Mouse (Mus musculus) neural tube, embryonic 13.5 days (tissue): ENCODE measurements around the gene Kcnn3. TPM values are rescaled to one million over a fixed set of nuclear protein-coding genes. Genes with fewer than 3 reads are reported as not detected.

Experiments
- ATAC-seq: fragments of 200-750 bp; cut with Nextera tagmentation; 2 replicates; pipeline ENCODE4 v1.8.0; 2017; ENCODE audit warnings: low read depth, mild to moderate bottlenecking, moderate TSS enrichment, moderate library complexity
- H3K27ac ChIP-seq: fragments of 300-500 bp; sonication (generic); replicated peaks from 2 replicates; pipeline ENCODE4 v1.5.1; 2015; ENCODE audit warnings: moderate library complexity, mild to moderate bottlenecking, inconsistent platforms
- H3K27me3 ChIP-seq: fragments of 300-500 bp; sonication (generic); 2 replicates; pipeline ENCODE4 v1.6.1; 2015; ENCODE audit warnings: mild to moderate bottlenecking, inconsistent platforms
- H3K36me3 ChIP-seq: fragments of 300-500 bp; sonication (generic); 2 replicates; pipeline ENCODE4 v1.6.1; 2015; ENCODE audit warnings: mild to moderate bottlenecking, inconsistent platforms
- H3K4me1 ChIP-seq: fragments of 300-500 bp; sonication (generic); replicated peaks from 2 replicates; pipeline ENCODE4 v1.6.1; 2015; ENCODE audit warnings: inconsistent platforms
- H3K4me2 ChIP-seq: fragments of 300-500 bp; sonication (generic); 2 replicates; pipeline ENCODE4 v1.6.1; 2015; ENCODE audit warnings: inconsistent platforms, mild to moderate bottlenecking, moderate library complexity
- H3K4me3 ChIP-seq: fragments of 300-500 bp; sonication (generic); 2 replicates; pipeline ENCODE4 v1.5.1; 2015; ENCODE audit warnings: mild to moderate bottlenecking, inconsistent platforms
- H3K9ac ChIP-seq: fragments of 300-500 bp; sonication (generic); 2 replicates; pipeline ENCODE4 v1.6.1; 2015; ENCODE audit warnings: moderate library complexity, mild to moderate bottlenecking, inconsistent platforms
- H3K9me3 ChIP-seq: fragments of 300-500 bp; sonication (generic); 2 replicates; pipeline ENCODE4 v1.6.1; 2016; ENCODE audit warnings: inconsistent platforms
- WGBS: fragments of 180-500 bp; shearing (Covaris S2); methylation state at CpG from one replicate; pipeline ENCODE4 v1.1.7; 2015; 5-methylcytosine and 5-hydroxymethylcytosine counted together
- polyA plus RNA-seq: library from polyadenylated mRNA; unstranded; fragments of >200 nt; fragmentation: Nextera tagmentation; extraction: Ambion mirVana; gene quantifications from 2 replicates; pipeline ENCODE4 v1.2.1, GENCODE M21; 2015

Gene Kcnn3
- polyA plus RNA-seq, 1 experiment from 2014 or later = 4.8 TPM

DNA sequence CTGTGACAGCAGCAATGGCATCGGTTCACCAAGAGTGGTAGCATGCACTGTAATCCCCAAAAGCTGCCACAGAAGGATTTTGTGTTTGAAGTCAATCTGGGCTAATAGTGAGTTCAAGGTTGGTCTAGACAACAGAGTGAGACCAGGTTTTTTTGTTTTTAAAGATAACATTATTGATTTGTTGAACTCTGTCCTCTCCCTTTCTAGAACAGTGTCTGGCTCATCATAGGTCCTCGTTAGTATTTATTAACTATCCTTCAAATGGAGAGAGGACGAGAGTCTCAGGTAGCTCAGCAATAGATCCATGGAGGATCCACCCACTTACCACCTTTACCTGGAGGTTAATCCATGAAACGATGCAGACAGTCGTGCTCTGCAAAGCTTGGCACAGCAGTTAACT is 137.1 kb downstream of the Kcnn3 start:
- Histone ChIP-seq H3K9me3 (no peaks in the 10 kb centered on the region), H3K4me2 (no peak overlapping the region), H3K4me1 (peaks cover 57% of the 10 kb centered on the region), H3K9ac (no peak overlapping the region), H3K36me3 (no peaks in the 10 kb centered on the region), H3K27me3 (no peaks in the 10 kb centered on the region), H3K4me3 (no peak overlapping the region), H3K27ac (no peak overlapping the region)
- no peak for ATAC-seq
- WGBS = 93% methylated on average over 5 of the region's 5 CpGs

DNA sequence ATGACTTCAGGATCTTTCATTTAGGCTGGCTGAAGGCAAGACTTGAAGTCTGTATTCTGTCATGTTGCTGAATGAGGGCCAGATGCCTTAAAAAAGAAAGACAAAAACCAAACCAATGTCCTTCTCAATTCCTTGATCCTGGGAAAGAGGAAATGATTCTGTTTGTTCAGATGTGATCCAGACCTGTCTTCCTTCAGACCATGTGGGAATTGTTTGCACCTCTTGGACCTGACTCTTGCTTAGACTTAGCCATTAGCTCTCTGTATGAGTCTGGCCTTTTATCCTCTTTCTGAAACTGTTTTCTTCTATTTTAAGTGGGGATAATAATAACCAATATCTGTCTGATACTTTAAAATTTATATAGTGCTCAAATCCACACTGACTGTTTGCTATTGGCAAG is 138.5 kb downstream of the Kcnn3 start:
- Histone ChIP-seq H3K4me2 (no peak overlapping the region), H3K4me1 (peaks cover 46% of the 10 kb centered on the region), H3K9me3 (no peaks in the 10 kb centered on the region), H3K27ac (no peak overlapping the region), H3K36me3 (no peaks in the 10 kb centered on the region), H3K27me3 (no peaks in the 10 kb centered on the region), H3K4me3 (no peak overlapping the region), H3K9ac (no peak overlapping the region)
- ATAC-seq = no peak

DNA sequence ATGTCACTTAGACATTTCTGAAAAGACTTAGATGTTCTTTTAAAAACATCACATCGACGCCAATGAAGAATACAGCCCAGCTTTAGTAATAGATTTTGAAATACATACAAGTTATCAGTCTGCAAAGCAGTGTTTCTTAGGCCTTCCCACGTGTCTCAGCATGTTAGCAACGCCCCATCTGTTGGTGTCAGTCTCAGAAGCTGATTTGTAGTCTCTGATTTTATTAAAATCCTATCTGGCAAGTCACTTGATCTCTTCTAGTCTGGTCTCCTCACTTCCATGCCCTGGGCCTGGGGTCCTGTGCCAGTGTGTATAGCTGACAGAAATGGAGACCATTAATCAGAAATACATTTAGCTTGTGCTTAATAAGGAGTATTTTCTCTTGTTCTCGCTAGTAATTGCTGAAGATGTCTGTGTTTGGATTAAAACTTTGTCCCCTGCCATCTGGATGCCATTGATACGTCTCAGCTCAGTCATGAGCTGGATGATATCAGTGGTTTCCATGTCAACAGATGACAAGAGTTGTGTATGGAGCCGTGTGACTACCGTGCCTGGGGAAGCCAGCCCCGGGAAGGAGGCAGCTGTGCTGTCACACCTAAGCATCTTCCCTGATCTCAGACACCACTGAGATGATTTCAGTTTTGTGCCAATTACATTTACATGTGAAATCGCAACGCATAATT is 140.1 kb downstream of the Kcnn3 start:
- H3K36me3 ChIP-seq = no peaks in the 10 kb centered on the region
- H3K4me2 ChIP-seq = no peak overlapping the region
- no peaks in the 10 kb centered on the region for H3K9me3 ChIP-seq
- no peaks in the 10 kb centered on the region for H3K27me3 ChIP-seq
- 56% methylated on average over 11 of the region's 11 CpGs for WGBS
- peak overlapping the region; percentile 68; the same call in 1 of the 2 replicates for H3K27ac ChIP-seq
- H3K9ac ChIP-seq = no peak overlapping the region
- no peak for ATAC-seq
- peaks cover 48% of the 10 kb centered on the region for H3K4me1 ChIP-seq
- H3K4me3 ChIP-seq = no peak overlapping the region

DNA sequence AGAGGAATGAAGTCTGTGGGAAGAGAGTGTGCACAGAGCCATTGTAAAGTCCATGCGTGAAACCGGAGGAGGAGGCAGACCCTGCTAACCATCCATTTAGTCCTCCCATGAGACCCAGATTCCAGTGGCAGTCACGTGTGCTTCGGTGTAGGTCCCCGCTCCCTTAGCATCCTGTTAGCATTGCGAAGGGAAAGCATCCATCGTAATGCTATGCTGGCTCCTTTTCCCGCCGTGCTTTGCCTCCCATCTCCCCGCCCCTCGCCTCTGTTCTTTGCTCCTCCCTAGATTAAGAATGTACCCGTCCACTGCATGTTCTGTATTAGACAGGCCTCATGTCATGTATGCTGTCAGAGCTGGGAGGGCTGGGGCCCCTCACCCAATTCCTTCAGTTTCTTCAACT is 144.8 kb downstream of the Kcnn3 start:
- Histone ChIP-seq H3K27me3 (peaks cover 14% of the 10 kb centered on the region), H3K9ac (no peak overlapping the region), H3K36me3 (no peaks in the 10 kb centered on the region), H3K9me3 (no peaks in the 10 kb centered on the region), H3K4me1 (peaks cover 42% of the 10 kb centered on the region), H3K27ac (peak overlapping the region; percentile 46; the same call in 1 of the 2 replicates), H3K4me3 (no peak overlapping the region), H3K4me2 (peak overlapping the region; percentile 21; the same call in 1 of the 2 replicates)
- ATAC-seq = peak; percentile 64
- WGBS = 19% methylated on average over 12 of the region's 12 CpGs

DNA sequence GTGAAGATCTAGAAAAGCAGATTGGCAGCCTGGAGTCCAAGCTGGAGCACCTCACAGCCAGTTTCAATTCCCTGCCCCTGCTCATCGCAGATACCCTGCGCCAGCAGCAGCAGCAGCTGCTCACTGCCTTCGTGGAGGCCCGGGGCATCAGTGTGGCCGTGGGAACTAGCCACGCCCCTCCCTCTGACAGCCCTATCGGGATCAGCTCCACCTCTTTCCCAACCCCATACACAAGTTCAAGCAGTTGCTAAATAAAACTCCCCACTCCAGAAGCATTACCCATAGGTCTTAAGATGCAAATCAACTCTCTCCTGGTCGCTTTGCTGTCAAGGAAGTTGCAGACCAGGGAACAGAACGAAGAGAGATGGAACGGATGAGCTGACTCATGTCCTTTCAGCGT is 147.2 kb downstream of the Kcnn3 start:
- H3K36me3 ChIP-seq = no peaks in the 10 kb centered on the region
- no peak for ATAC-seq
- no peak overlapping the region for H3K4me2 ChIP-seq
- H3K27ac ChIP-seq = no peak overlapping the region
- no peak overlapping the region for H3K9ac ChIP-seq
- 38% methylated on average over 11 of the region's 11 CpGs for WGBS
- H3K27me3 ChIP-seq = peaks cover 14% of the 10 kb centered on the region
- peaks cover 35% of the 10 kb centered on the region for H3K4me1 ChIP-seq
- H3K9me3 ChIP-seq = no peaks in the 10 kb centered on the region
- H3K4me3 ChIP-seq = no peak overlapping the region

DNA sequence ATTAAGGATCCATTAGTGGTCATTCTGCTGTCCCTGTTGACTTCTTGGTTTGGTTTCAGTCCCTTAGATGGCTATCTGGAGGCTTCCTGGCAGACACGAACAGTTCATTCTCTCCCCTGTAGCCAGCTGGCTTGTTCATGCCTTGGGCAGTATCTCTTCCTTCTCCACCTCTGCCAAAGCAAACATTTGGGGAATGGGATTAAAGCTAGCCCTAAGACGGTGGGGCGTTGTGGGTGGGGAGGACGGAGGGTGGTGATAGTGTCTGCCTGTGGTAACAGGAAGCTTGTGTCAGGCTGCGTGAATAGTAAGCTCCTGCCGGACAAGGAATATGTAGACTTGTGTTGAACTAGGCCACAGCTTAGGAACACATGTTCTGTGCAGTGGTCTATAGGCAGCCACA is 151.4 kb downstream of the Kcnn3 start:
- H3K27me3 ChIP-seq = peaks cover 7% of the 10 kb centered on the region
- H3K4me3 ChIP-seq = no peak overlapping the region
- no peaks in the 10 kb centered on the region for H3K36me3 ChIP-seq
- no peak overlapping the region for H3K4me2 ChIP-seq
- peaks cover 12% of the 10 kb centered on the region for H3K4me1 ChIP-seq
- WGBS = 80% methylated on average over 6 of the region's 6 CpGs
- no peak for ATAC-seq
- no peak overlapping the region for H3K27ac ChIP-seq
- no peak overlapping the region for H3K9ac ChIP-seq
- no peaks in the 10 kb centered on the region for H3K9me3 ChIP-seq

DNA sequence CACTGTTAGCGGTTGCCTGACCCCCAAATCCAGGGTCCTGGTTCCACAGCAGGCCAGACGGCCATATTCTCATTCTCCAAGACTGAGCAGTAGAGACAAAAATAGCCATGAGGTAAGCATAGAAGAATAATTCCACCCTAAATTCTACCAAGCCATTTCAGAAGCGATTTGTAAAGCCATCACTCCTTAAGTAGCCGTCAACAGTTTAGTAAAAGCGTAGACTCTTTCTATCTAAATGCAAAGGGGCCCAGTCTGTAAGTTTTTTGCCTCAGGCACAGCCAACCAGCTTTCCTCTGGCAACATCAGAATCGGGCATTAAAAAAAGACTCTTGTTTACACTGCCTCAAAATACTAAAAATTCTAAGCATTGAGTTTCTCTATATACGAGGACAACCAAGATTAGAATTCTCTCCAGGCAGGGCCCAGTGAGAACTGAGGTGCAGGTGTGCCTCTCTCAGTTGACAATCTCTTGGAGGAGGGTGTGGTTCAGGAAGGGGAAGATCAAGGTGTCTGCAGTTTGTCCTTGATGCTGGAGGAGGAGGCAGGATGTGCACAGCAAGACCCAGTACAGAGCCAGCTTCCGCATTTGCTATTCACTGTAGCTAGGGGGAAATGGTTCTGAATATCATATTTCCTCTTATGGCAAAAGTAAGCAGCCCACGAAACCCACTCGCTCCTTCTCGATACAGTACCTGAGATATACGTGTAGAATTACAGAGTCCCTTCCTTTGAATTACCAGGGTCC is 152.8 kb downstream of the Kcnn3 start:
- Histone ChIP-seq H3K27me3 (no peaks in the 10 kb centered on the region), H3K4me3 (no peak overlapping the region), H3K9ac (no peak overlapping the region), H3K9me3 (no peaks in the 10 kb centered on the region), H3K36me3 (no peaks in the 10 kb centered on the region), H3K4me1 (peaks cover 15% of the 10 kb centered on the region), H3K4me2 (no peak overlapping the region), H3K27ac (no peak overlapping the region)
- ATAC-seq = no peak
- WGBS = 84% methylated on average over 12 of the region's 12 CpGs

DNA sequence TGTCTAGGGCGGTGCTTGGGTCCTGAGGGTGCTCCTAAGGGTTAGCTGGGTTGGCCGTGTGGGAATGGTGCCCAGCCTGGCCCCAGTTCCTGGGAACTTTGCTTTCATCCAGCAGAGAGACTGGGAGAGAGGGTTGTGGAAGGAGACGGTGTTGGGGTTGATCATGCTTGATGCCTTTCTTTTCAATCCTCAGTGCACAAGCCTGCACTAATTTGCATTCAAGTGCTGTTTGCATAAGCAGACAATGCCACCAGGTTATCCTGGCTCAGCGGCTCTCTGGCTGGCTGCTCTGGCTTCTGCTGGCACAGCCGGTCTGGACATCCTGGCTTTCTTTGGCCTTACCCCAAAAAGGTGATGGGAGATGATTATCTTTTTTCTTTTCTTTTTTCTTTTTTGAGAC is 157.7 kb downstream of the Kcnn3 start:
- H3K9me3 ChIP-seq = no peaks in the 10 kb centered on the region
- peaks cover 12% of the 10 kb centered on the region for H3K4me1 ChIP-seq
- no peak overlapping the region for H3K4me3 ChIP-seq
- 46% methylated on average over 5 of the region's 5 CpGs for WGBS
- ATAC-seq = no peak
- no peak overlapping the region for H3K9ac ChIP-seq
- H3K36me3 ChIP-seq = no peaks in the 10 kb centered on the region
- H3K27me3 ChIP-seq = peaks cover 17% of the 10 kb centered on the region
- no peak overlapping the region for H3K4me2 ChIP-seq
- H3K27ac ChIP-seq = no peak overlapping the region

DNA sequence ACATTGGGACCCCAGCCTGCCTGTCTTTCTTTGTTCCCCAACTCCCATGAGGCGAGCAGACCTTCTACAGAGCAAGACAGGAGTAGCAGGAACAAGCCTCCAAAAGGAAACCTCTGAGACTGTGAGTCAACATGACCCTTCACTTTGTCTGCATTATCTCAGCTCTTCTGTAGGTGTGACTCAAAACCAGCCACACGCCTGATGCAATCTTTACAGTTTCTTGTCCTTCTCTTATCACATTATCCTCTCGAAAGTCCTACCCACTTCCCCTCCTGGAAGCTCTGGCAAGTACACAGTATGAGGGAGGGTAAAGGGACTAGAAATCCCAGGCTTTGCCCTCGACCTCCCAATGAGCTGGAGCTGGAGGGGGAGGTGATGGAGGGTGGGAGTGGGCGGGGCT is 166.1 kb downstream of the Kcnn3 start:
- no peak overlapping the region for H3K9ac ChIP-seq
- 49% methylated on average over 5 of the region's 5 CpGs for WGBS
- no peak overlapping the region for H3K4me3 ChIP-seq
- H3K27ac ChIP-seq = no peak overlapping the region
- no peaks in the 10 kb centered on the region for H3K36me3 ChIP-seq
- ATAC-seq = no peak
- no peaks in the 10 kb centered on the region for H3K9me3 ChIP-seq
- peaks cover 16% of the 10 kb centered on the region for H3K4me1 ChIP-seq
- H3K4me2 ChIP-seq = no peak overlapping the region
- peaks cover 33% of the 10 kb centered on the region for H3K27me3 ChIP-seq

DNA sequence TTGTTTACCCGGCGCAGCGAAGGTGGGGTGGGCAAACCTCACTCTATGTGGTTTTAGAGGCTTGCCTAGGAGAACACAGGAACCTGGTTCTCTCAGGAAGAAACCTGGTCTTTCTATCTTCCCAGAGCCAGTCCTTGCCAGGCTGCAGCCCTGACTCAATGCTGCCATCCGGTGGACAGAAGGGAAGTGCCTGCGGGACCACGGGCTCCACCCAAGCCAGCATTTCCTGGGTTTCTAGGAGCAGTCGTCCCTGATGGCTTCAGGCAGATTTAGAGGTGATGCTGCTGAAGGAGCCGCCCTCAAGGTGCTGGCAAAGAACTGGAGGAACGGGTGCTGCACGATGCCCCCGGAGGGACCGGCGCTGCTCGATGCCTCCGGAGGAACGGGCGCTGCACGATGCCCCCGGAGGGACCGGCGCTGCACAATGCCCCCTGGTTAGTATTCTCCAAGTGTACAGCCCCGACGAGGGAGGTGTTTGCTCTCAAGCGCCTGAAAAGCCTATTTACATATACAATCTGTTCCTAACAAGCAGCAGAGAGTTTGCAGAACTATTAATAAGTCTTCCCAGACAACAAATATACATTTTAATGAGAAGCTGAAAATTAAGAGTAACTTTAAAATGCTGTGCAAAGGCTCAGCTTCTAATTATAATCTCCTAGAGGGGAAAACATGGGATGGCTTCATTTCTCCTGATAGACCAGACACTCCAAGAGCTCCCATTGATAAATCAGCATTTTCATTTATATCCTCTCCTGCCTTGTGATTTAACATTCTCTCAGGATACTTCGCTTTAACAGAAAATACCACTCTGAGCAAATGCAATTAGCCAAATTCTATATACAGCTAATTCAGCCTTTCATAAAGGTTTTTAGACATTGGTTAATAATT is 169.0 kb downstream of the Kcnn3 start:
- H3K9me3 ChIP-seq = peaks cover 4% of the 10 kb centered on the region
- 4% methylated on average over 25 of the region's 25 CpGs for WGBS
- peak overlapping the region; percentile 77 for H3K9ac ChIP-seq
- H3K4me3 ChIP-seq = peak overlapping the region; percentile 45
- peak; percentile 92 for ATAC-seq
- H3K27me3 ChIP-seq = peaks cover 15% of the 10 kb centered on the region; the same call in 1 of the 2 replicates
- H3K4me2 ChIP-seq = peak overlapping the region; percentile 58
- H3K27ac ChIP-seq = peak overlapping the region; percentile 72
- peaks cover 7% of the 10 kb centered on the region for H3K4me1 ChIP-seq
- no peaks in the 10 kb centered on the region for H3K36me3 ChIP-seq

DNA sequence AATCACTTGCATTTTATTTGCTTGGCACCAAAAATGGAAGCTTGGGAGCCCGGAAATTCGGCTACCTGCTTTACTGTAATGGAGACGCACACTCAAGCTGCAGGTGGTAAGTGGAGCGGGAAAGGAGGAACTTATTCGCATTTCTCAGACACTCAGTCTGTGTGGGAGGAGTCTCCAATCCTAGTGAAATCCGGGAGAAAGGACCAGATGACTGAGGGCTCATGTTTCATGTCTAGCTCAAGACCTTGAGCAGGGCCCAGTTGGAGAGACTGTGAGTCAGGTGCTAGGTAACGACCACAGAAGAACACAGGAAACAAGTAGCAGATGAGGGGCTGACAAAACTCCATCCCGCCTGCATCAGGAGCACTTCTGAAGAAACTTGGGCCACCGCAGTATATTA is 171.8 kb downstream of the Kcnn3 start:
- 73% methylated on average over 9 of the region's 9 CpGs for WGBS
- H3K27me3 ChIP-seq = peaks cover 13% of the 10 kb centered on the region; the same call in 1 of the 2 replicates
- H3K36me3 ChIP-seq = no peaks in the 10 kb centered on the region
- H3K4me2 ChIP-seq = no peak overlapping the region
- no peak overlapping the region for H3K27ac ChIP-seq
- H3K4me3 ChIP-seq = no peak overlapping the region
- H3K9ac ChIP-seq = no peak overlapping the region
- no peak for ATAC-seq
- peaks cover 4% of the 10 kb centered on the region for H3K9me3 ChIP-seq
- H3K4me1 ChIP-seq = peaks cover 7% of the 10 kb centered on the region
